Mouse (Mus musculus) thymus, postnatal 14 days (tissue): ENCODE results near the gene Slc16a14.
"Not testable (repeated sequence)": the region's sequence is repeated elsewhere in the genome, so short reads cannot be mapped to it uniquely, and the experiment has no call there.

Experiments
- DNase-seq: peaks from one replicate; pipeline ENCODE4 v3.0.0; 2021

The Slc16a14 gene

DNA sequence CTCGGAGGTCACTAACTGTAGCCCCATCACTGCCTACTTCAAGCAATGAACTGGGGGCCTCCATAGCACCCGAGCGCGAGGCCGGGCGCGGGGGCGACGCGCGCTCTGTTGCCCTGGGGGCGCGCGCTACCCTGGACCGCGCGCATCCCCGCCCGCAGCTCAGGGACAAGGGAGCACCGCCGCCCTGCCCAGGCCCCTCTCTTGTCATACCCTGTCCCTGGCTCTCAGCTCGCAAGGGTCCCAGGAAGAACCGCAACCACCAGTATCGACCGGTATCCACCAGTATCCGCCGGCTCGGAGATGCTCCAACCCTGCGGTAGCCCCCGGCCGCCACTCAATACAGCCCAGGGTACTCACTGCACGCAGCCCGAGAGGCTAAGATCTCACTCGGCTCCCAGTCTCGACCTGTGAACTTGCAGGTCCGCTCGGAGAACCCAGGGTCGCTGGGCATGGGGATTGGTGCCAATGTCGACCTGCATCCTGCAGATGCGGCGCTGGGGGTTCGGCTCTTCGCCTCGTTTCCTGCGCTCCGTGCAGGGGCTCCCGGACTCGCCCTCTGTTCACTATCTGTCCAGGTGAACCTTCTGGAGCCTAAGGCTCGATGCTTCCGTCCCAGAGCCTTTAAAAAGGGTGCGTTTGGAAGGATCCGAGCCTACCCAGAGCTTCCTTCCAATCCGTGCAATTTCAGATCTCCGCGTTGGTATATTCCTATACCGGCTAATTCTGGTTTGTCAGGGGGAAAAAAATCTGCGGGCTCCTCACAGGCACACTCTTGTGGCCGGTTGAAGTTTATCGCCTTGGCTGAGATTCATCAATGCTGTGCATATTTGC lies at the start of gene Slc16a14:
Gene Slc16a14 (minus strand): TSS at position 632 of the 831 bp plus-strand sequence.
- DNase-seq: no peak

DNA sequence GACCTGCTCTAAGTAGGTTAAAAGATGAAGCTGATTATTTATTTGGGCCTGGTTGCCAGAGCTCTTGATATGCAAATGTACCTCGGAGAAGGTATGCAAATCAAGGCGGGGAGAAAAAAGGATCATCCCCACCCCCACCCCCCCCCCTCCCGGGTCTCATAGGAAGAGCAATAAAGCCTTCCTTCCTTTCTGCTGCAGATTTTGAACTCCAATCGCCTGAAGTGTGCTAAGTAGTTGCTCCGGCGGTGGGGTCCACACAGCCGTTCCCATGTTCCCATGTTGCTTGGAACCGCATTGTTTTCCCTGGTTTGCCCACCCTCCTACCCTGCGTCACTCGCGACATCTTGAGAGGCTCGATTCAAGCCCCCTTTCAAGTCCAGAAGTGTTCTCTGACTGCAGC lies 26.8 kb upstream of the Slc16a14 start:
- DNase-seq: not testable (repeated sequence)

- not testable (repeated sequence) for DNase-seq
Measured at GRCm38 (mm10) chr1:84957713-84958112, 22.8 kb upstream of the Slc16a14 start.

DNA sequence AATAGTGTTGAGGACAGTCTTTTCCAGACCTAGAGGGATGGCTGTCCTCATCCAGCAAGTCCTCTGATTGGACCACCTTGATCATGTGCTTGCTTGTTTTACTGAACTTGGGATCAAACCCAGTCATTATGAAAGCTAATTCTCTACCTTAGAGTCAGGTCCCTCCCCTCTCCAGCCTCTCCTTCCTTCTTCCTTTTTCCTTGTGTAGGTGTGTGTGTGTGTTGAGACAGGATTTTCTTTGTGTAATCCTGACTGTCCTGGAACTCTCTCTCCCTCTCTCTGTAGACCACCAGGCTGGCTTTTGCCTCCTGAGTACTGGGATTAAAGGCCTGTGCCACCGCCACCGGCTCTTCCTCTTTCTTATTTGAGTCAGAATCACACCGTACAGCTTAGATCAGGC lies 21.8 kb upstream of the Slc16a14 start:
- not testable (repeated sequence) for DNase-seq

DNA sequence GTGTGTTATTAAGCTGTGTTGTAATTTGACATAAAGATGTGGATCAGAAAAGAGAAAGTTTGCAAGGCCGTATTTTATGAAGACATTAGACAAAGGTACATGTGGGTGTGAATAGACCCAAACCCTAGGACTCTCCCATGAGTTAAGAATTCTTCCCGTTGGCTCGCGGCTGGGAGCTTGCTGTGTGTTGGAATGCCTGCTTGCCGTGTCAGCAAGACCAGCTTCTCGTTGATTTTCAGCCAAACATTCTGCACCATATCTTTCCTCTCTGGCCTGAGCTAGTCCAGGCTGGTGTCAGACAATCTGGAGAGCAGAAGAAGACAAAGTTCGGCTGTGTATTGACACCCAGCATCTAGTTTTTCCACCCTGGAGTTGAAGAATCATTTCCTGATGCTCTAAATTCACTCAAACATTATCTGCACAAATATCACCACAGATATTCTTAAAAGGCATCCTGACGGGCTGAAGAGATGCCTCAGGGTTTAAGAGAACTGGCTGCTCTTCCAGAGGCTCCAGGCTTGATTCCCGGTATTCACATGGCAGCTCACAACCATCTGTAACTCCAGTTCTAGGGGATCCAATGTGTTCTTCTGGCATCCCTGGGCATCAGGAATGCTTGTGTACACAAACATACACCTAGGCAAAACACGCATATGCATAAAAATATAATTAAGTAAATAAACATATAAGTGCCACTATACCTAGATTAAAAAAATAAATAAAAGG lies 17.7 kb upstream of the Slc16a14 start:
- DNase-seq: no peak

GRCm38 (mm10) chr1:84951566-84951965 lies 16.6 kb upstream of the Slc16a14 start:
- DNase-seq: no peak

GRCm38 (mm10) chr1:84947390-84947789 lies 12.5 kb upstream of the Slc16a14 start:
- DNase-seq: no peak

- DNase-seq: no peak
Measured at GRCm38 (mm10) chr1:84945950-84946349, 11.0 kb upstream of the Slc16a14 start.

DNA sequence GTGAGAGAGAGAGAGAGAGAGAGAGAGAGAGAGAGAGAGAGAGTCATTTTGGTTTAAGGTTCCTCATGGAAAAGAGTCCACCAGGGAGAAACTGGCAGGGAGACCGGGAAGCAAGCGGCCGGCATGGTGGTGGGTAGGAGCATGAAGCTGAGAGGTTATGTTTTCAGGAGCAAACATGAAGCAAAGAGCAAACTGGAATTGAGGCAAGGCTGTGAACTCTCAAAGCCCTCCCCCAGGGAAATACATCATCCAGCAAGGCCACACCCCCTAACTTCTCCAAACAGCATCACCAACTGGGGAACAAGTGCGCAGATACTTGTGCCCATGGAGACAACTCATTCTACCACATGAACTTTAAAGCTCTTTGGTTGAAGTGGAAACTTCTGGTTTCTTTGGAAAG lies 8.6 kb upstream of the Slc16a14 start:
- DNase-seq: no peak

- DNase-seq: no peak
Measured at GRCm38 (mm10) chr1:84942666-84943065, 7.7 kb upstream of the Slc16a14 start.

- DNase-seq: no peak
Measured at GRCm38 (mm10) chr1:84940322-84940721, 5.4 kb upstream of the Slc16a14 start.

GRCm38 (mm10) chr1:84939466-84939865 lies 4.5 kb upstream of the Slc16a14 start:
- DNase-seq: no peak

- DNase-seq: no peak
Measured at GRCm38 (mm10) chr1:84936716-84937510, 2.0 kb upstream of the Slc16a14 start.

- no peak for DNase-seq
Measured at GRCm38 (mm10) chr1:84935668-84936067, 734 bp upstream of the Slc16a14 start.

GRCm38 (mm10) chr1:84934151-84934502 lies 807 bp downstream of the Slc16a14 start:
- DNase-seq: no peak

DNA sequence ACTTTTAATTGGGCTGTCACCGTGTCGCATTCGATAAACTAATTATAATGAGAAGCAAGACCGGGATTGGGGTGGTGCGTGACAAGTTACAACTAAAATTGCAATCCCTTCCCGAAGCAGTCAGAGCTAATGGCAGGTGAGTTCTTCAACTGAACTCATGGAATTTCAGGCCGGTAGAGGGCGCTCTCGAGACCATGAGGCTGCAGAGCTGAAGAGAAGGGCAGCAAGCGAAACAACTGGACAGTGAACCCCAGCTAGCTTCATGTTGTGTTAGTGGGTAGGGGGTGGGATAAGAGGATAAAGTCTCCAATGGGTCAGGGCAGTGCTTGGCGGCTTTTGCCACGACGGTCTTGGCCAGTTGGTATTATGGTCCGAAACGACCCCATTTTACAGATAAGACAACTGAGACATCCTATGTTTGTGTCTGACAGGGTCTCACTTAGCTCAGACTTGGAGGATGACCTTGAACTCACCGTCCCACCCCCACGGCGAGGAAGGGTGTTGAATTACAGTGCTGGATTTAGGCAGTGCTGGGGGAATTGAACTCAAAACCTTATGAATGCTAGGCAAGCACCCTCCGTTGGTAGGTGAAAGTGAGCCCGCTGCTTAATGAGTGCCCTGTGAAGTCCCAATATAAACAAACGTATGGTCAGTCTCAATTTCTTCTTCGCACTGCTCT lies 1.3 kb downstream of the Slc16a14 start:
- peak; percentile 32 for DNase-seq

DNA sequence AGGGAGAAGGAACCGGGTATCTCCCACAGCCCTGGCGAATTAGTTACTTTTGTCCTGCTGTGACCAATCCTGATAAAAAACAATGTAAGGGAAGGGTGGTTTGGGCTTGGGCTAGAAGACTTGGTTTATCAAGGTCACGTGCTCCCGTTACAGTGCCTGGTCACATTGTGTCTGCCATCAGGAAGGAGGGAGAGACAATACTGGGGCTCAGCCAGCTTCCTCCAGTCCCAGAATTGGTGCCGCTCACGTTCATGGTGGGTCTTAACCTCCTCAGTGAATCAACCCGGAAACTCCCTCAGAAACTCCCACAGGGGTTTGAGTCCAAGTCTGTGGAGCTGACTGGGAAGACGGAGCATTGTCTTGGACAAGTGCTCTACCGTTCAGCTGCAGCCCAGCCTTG lies 9.3 kb downstream of the Slc16a14 start:
- DNase-seq: no peak

DNA sequence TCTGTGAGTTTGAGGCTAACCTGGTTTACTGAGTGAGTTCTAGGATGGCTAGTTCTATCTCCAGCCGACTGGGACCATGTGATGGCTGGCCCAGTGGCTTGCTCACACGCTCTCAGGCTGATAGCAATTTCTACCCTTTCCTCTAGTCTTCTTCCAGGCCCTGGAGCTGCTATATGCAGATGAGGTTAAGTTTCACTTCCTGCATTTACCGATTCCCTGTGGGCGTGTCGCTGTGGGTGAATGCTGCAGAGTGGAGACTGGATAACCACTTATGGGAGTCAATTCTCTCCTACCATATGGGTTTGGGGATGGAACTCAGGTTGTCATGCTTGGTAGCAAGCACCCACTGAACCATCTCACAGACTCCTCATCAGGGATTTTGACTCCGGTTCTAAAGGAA lies 10.8 kb downstream of the Slc16a14 start:
- DNase-seq: no peak

DNA sequence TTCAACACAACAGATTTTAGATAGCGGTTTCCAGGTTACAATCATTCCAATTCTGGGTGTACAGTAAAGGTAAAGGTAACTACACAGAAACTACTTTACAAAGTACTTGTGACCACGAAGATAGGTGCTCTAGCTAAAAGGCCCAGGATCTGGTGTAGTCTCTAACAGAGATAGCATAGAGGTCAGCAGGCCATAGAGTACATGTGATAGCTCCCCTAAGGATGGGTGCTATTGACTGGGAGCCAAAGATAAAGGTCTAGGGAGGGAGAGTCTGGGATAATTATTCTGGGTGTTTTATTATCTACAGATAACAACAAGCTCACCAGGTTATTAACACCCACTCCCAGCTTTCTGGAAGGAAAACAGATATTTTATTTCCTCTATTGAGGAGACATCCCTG lies 11.5 kb downstream of the Slc16a14 start:
- DNase-seq: no peak

DNA sequence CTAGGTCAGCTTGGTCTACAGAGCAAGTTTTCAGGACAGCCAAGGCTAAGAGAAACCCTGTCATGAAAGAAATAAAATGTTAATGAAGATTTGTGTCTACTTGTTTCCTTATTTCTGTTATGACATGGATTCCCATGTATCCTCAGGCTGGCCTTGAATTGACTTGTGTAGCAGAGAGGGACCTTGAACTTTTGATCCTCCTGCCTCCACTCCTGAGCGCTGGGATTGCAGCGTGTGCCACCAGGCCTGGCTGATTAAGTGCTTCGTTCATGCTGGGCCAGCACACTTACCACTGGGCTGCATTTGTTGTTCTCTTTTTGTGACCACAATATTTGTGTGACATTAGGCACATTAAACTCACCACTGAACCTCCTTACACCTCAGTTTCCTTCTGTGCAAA lies 16.1 kb downstream of the Slc16a14 start:
- no peak for DNase-seq

DNA sequence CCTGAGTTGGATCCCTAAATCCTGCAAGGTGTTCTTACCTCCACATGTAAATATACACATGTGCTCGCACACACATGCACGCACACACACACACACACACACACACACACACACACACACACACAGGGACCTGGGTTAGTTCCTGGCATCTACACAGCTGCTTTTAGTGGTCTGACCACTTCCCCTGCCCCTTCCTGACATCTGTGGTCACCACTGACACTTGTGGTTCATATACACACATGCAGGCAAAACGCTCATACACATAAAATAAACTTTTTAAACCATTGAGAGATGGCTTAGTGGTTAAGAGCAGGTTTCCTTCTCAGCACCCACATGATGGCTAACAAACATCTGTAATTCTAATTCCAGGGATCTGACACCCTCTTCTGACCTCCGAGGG lies 19.9 kb downstream of the Slc16a14 start:
- no peak for DNase-seq

GRCm38 (mm10) chr1:84912571-84912970 lies 22.4 kb downstream of the Slc16a14 start:
- no peak for DNase-seq
